ENCODE assay signal across 21 mouse cellular contexts in the genomic region with DNA sequence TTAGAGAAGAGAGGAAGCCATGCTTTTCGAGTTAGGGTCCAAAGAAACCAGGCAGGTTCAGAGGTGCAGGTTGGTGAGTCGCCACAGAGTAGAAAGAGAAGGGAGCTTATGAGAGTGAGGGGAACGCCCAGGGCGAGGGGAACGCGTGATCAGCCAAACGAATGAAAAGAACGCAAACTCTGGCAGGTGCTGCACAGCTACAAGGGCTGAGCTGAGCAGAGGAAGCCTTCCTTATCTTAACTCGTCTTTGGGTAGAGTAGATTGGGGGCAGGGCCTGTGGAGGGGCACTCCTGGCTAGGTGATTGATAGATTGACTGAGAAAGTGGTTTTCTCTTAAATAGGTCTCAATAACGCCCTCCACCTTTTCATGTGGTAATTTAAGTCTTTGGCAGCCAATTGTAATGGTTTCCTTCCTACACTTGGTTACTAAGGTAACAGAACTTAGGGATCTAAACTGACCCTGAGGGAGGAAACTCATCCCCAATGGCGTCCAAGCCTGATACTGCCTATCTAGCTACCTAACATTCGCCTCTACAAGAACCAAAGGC. TPM values are rescaled to one million over a fixed set of nuclear protein-coding genes. Genes with fewer than 3 reads are reported as not detected.
DNase-seq lines count a peak whose midpoint lies in the region; ATAC-seq and TF ChIP-seq lines count a peak whose summit lies in the region.
"Had no signal": no experiment of that assay in that cellular context is flagged by ENCODE, and none has a peak within 500 bp of the region (broad histone marks: within the 10 kb centered on the region; RNA-seq: fewer than 3 reads in every experiment).

No protein-coding gene starts in this region.

- TF ChIP-seq POLR2A in small intestine, adult 2 months (IDR thresholded peaks at IDR 0.05; ENCODE audit: low read depth, low read length), result no peak

- no peak overlapping the region for H3K27ac ChIP-seq in heart, embryonic 11.5 days (ENCODE audit: low read depth, low read length)
- H3K27ac ChIP-seq in ES-E14 (ENCODE audit: insufficient read depth, low read depth, low read length, poor library complexity, severe bottlenecking), result no peak overlapping the region
- H3K27ac ChIP-seq in intestine, embryonic 14.5 days (ENCODE audit: low read depth), result peak overlapping the region; percentile 33
- H3K27ac ChIP-seq in small intestine, adult 2 months (ENCODE audit: insufficient read depth, low read depth, low read length), result peak overlapping the region; percentile 80
- no peak overlapping the region for H3K27ac ChIP-seq in hindbrain, embryonic 12.5 days
- H3K27ac ChIP-seq: embryonic facial prominence, embryonic 13.5 days; forebrain, embryonic 12.5 days; heart, adult 2 months; hindbrain, embryonic 14.5 days had no signal

- H3K4me3 ChIP-seq in heart, embryonic 11.5 days (ENCODE audit: low read depth, low read length), result no peak overlapping the region
- no peak overlapping the region for H3K4me3 ChIP-seq in ES-E14 (ENCODE audit: insufficient read depth in 1 of 2, low read depth in 1 of 2, low read length in 2 of 2, poor library complexity in 1 of 2, severe bottlenecking in 1 of 2)
- no peak overlapping the region for H3K4me3 ChIP-seq in intestine, embryonic 14.5 days (ENCODE audit: low read depth, low read length)
- peak overlapping the region; percentile 41 for H3K4me3 ChIP-seq in small intestine, adult 2 months (ENCODE audit: low read depth, low read length)
- H3K4me3 ChIP-seq in hindbrain, embryonic 12.5 days, result no peak overlapping the region
- H3K4me3 ChIP-seq: embryonic facial prominence, embryonic 13.5 days; forebrain, embryonic 12.5 days; heart, adult 2 months had no signal

- no peak overlapping the region for H3K4me2 ChIP-seq in heart, embryonic 11.5 days
- no peak overlapping the region for H3K4me2 ChIP-seq in intestine, embryonic 14.5 days (ENCODE audit: low read length)
- H3K4me2 ChIP-seq in hindbrain, embryonic 12.5 days (replicated peaks), result no peak overlapping the region
- H3K4me2 ChIP-seq: embryonic facial prominence, embryonic 13.5 days; forebrain, embryonic 12.5 days; hindbrain, embryonic 14.5 days had no signal

- no peak for TF ChIP-seq CTCF in small intestine, adult 2 months (IDR thresholded peaks at IDR 0.05; ENCODE audit: extremely low read depth, insufficient read length, insufficient replicate concordance, low read depth, low read length)

- H3K9ac ChIP-seq in heart, embryonic 11.5 days (ENCODE audit: low read depth, low read length), result no peak overlapping the region
- H3K9ac ChIP-seq in ES-E14 (ENCODE audit: insufficient read depth, low read depth, low read length, poor library complexity, severe bottlenecking), result no peak overlapping the region
- no peak overlapping the region for H3K9ac ChIP-seq in intestine, embryonic 14.5 days (ENCODE audit: low read length)
- H3K9ac ChIP-seq in hindbrain, embryonic 12.5 days, result no peak overlapping the region
- H3K9ac ChIP-seq: embryonic facial prominence, embryonic 13.5 days; forebrain, embryonic 12.5 days; hindbrain, embryonic 14.5 days had no signal

- WGBS in heart, embryonic 11.5 days (ENCODE audit: insufficient replicate concordance), result 53% methylated on average over 12 of the region's 12 CpGs
- WGBS in intestine, embryonic 14.5 days, result 45% methylated on average over 12 of the region's 12 CpGs
- WGBS in small intestine, adult 2 months, result 26% methylated on average over 12 of the region's 12 CpGs
- WGBS in hindbrain, embryonic 12.5 days, result 53% methylated on average over 12 of the region's 12 CpGs

- no peaks in the 10 kb centered on the region for H3K4me1 ChIP-seq in heart, embryonic 11.5 days (ENCODE audit: control insufficient read depth, insufficient read depth, low read length)
- peaks cover 0 to 9% of the 10 kb centered on the region in 2 experiments; a peak in 2 of 4 replicates for H3K4me1 ChIP-seq in ES-E14 (ENCODE audit: control insufficient read depth in 2 of 2, insufficient read depth in 2 of 2, low read length in 2 of 2, poor library complexity in 1 of 2)
- no peaks in the 10 kb centered on the region for H3K4me1 ChIP-seq in intestine, embryonic 14.5 days (replicated peaks; ENCODE audit: control insufficient read depth, insufficient read depth, low read length)
- peaks cover 3% of the 10 kb centered on the region; the same call in 1 of the 2 replicates for H3K4me1 ChIP-seq in small intestine, adult 2 months (ENCODE audit: control insufficient read depth, insufficient read depth, insufficient read length, low read length)
- no peaks in the 10 kb centered on the region for H3K4me1 ChIP-seq in hindbrain, embryonic 12.5 days
- H3K4me1 ChIP-seq: embryonic facial prominence, embryonic 13.5 days had no signal

- H3K36me3 ChIP-seq in heart, embryonic 11.5 days (ENCODE audit: control insufficient read depth, insufficient read depth, low read length), result no peaks in the 10 kb centered on the region
- no peaks in the 10 kb centered on the region for H3K36me3 ChIP-seq in ES-E14 (ENCODE audit: control insufficient read depth, insufficient read depth, low read length, poor library complexity, severe bottlenecking)
- H3K36me3 ChIP-seq in intestine, embryonic 14.5 days (ENCODE audit: control insufficient read depth, insufficient read depth, low read length), result no peaks in the 10 kb centered on the region
- H3K36me3 ChIP-seq in small intestine, adult 2 months (ENCODE audit: control insufficient read depth, insufficient read depth, low read length), result no peaks in the 10 kb centered on the region
- H3K36me3 ChIP-seq in hindbrain, embryonic 12.5 days, result no peaks in the 10 kb centered on the region
- H3K36me3 ChIP-seq: embryonic facial prominence, embryonic 13.5 days; forebrain, embryonic 12.5 days had no signal

- ATAC-seq in heart, embryonic 11.5 days (replicated peaks; ENCODE audit: insufficient number of reproducible peaks, low FRiP score, low TSS enrichment), result no peak
- no peak for ATAC-seq in intestine, embryonic 14.5 days (replicated peaks; ENCODE audit: low FRiP score, low TSS enrichment, low read depth)
- ATAC-seq in hindbrain, embryonic 12.5 days (ENCODE audit: low FRiP score), result no peak
- ATAC-seq: CD4-positive, CD25-positive, alpha-beta regulatory T cell, adult 4 months; forebrain, embryonic 16.5 days had no signal

- H3K27me3 ChIP-seq in heart, embryonic 11.5 days (ENCODE audit: control insufficient read depth, insufficient read depth, low read length), result no peaks in the 10 kb centered on the region
- H3K27me3 ChIP-seq in intestine, embryonic 14.5 days (replicated peaks; ENCODE audit: control insufficient read depth, insufficient read depth, low read length), result no peaks in the 10 kb centered on the region
- no peaks in the 10 kb centered on the region for H3K27me3 ChIP-seq in small intestine, adult 2 months (ENCODE audit: control insufficient read depth, insufficient read depth, low read length)
- H3K27me3 ChIP-seq in hindbrain, embryonic 12.5 days, result no peaks in the 10 kb centered on the region
- H3K27me3 ChIP-seq: embryonic facial prominence, embryonic 13.5 days; forebrain, embryonic 12.5 days had no signal

- in situ Hi-C loops in ES-E14 (cut with MboI; ENCODE audit: low sequenced_read_pairs in 2 of 2, unreplicated experiment in 2 of 2), result no loop called here

- DNase-seq in heart, adult 11 months, result peak; percentile 29
- peak; percentile 37 for DNase-seq in ES-E14 (ENCODE audit: low read depth, low spot score)
- peak; percentile 44 for DNase-seq in intestine, embryonic 14.5 days (ENCODE audit: low spot score)
- no peak for DNase-seq in cerebellum, adult 11 months
- DNase-seq: adrenal gland, adult 2 months; adrenal gland, postnatal 36 days; B cell, adult 2 months; cerebellum, adult 9-10 months; cerebellum, postnatal 36 days; gastrocnemius, postnatal 10 days; heart, adult 2 months; heart, postnatal 10 days; kidney, adult 18-20 months had no signal

- no peaks in the 10 kb centered on the region for H3K9me3 ChIP-seq in heart, embryonic 11.5 days (replicated peaks; ENCODE audit: control insufficient read depth, low read length)
- no peaks in the 10 kb centered on the region for H3K9me3 ChIP-seq in ES-E14 (ENCODE audit: control insufficient read depth, insufficient read depth, low read depth, low read length)
- H3K9me3 ChIP-seq in intestine, embryonic 14.5 days (ENCODE audit: control insufficient read depth, low read length), result no peaks in the 10 kb centered on the region
- no peaks in the 10 kb centered on the region for H3K9me3 ChIP-seq in hindbrain, embryonic 12.5 days (replicated peaks)
- H3K9me3 ChIP-seq: embryonic facial prominence, embryonic 13.5 days; forebrain, embryonic 12.5 days had no signal

TF ChIP-seq in ES-E14, 5 proteins besides CTCF, POLR2A, EP300 and RAD21:
- TF ChIP-seq ZNF384 (IDR thresholded peaks at IDR 0.05; ENCODE audit: low read depth, low read length), result no peak
- TF ChIP-seq CHD2 (IDR thresholded peaks at IDR 0.05; ENCODE audit: low read depth, low read length), result no peak
- TF ChIP-seq HCFC1 (IDR thresholded peaks at IDR 0.05; ENCODE audit: borderline replicate concordance, insufficient read depth, low read length), result no peak
- no peak for TF ChIP-seq ZC3H11A (IDR thresholded peaks at IDR 0.05; ENCODE audit: borderline replicate concordance, low read depth, low read length)
- no peak for TF ChIP-seq MAFK (IDR thresholded peaks at IDR 0.05; ENCODE audit: insufficient read depth, low read depth, low read length)

RNA-seq across cellular contexts. Expression of a gene that starts 33.6 kb away (rescaled TPM):
- 8.3 and 9.3 TPM in 2 replicates for polyA plus RNA-seq in heart, embryonic 11.5 days (2014; fragmentation: Nextera tagmentation; extraction: Ambion mirVana)
- 1.2 and 1.6 TPM in 2 replicates for total RNA-seq in ES-E14 (2012; rRNA removed)
- polyA plus RNA-seq in intestine, embryonic 14.5 days (2014; fragmentation: Nextera tagmentation; extraction: Ambion mirVana), result 1.1 and 1.4 TPM in 2 replicates
- polyA plus RNA-seq in small intestine, adult 2 months (2012; rRNA removed), result 6.3 and 6.4 TPM in 2 replicates
- 0.57 and 0.88 TPM in 2 replicates for polyA plus RNA-seq in hindbrain, embryonic 12.5 days (2016; fragmentation: Nextera tagmentation; extraction: Ambion mirVana)
- polyA plus RNA-seq: CD4-positive, CD25-positive, alpha-beta regulatory T cell, adult 4 months had no signal

Comparison
In these comparisons a context has a peak if more than half of its experiments do, and no peak if none do; other contexts are left out.
1. H3K27ac ChIP-seq: peak in intestine, embryonic 14.5 days (single experiment) and small intestine, adult 2 months (single experiment); none in heart, embryonic 11.5 days (single experiment), ES-E14 (single experiment) and hindbrain, embryonic 12.5 days (single experiment).